Mouse (Mus musculus): ENCODE results near the gene Dnase1l3. TPM values are rescaled to one million over a fixed set of nuclear protein-coding genes. Genes with fewer than 3 reads are reported as not detected.
A peak's percentile ranks its signal among the peaks of the same experiment; 100 is the strongest.

Dnase1l3 gene
- polyA plus RNA-seq, 1 experiment from 2014 or later, result 2.5 TPM

- Histone ChIP-seq H3K36me3 (ENCODE audit: control insufficient read depth, insufficient read depth) (peaks cover 46% of the 10 kb centered on the region), H3K9ac (ENCODE audit: low read depth, low read length) (no peak overlapping the region), H3K9me3 (ENCODE audit: control insufficient read depth) (no peaks in the 10 kb centered on the region), H3K27me3 (replicated peaks; ENCODE audit: control insufficient read depth, insufficient read depth, low read length) (no peaks in the 10 kb centered on the region), H3K4me1 (replicated peaks; ENCODE audit: control insufficient read depth, insufficient read depth, low read length) (peaks cover 3% of the 10 kb centered on the region), H3K27ac (ENCODE audit: low read depth, low read length) (0 out of 2 replicates have a peak overlapping the region, but pooled peaks have one; percentile 89), H3K4me2 (replicated peaks; ENCODE audit: low read depth) (no peak overlapping the region), H3K4me3 (ENCODE audit: low read depth, low read length) (no peak overlapping the region)
- ATAC-seq, result no peak
- TF ChIP-seq CTCF (IDR thresholded peaks at IDR 0.05; ENCODE audit: low read depth), result no peak
- 88% methylated on average over 9 of the region's 9 CpGs for WGBS
These were observed 43.1 kb downstream of the Dnase1l3 start for GRCm38 (mm10) chr14:7951234-7951633.

DNA sequence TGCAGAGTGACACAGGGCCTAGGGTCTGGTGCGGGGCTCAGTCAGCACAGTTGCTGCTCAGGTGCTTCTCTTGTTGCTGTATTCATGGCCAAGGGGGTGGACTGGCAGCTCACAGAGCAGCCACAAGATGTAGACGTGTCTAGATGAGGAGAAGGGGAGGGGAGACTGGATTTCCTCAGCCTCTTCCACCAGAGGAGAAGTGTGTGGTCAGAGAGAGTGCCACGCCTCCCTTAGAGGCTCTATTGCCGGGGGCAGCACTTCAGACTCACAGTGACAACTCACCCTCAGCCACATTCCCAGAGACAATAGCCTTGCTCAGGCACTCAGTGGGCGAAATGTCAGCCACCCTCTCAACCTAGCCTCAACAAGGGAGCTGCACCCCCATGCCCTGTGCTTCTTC, 49.1 kb downstream of the Dnase1l3 start:
- no peak overlapping the region for H3K9ac ChIP-seq (ENCODE audit: low read depth, low read length)
- no peaks in the 10 kb centered on the region for H3K9me3 ChIP-seq (ENCODE audit: control insufficient read depth)
- H3K4me2 ChIP-seq (replicated peaks; ENCODE audit: low read depth), result no peak overlapping the region
- H3K36me3 ChIP-seq (ENCODE audit: control insufficient read depth, insufficient read depth), result peaks cover 64% of the 10 kb centered on the region
- ATAC-seq, result no peak
- 76% methylated on average over 5 of the region's 5 CpGs for WGBS
- TF ChIP-seq CTCF (IDR thresholded peaks at IDR 0.05; ENCODE audit: low read depth), result no peak
- no peak overlapping the region for H3K4me3 ChIP-seq (ENCODE audit: low read depth, low read length)
- no peaks in the 10 kb centered on the region for H3K27me3 ChIP-seq (replicated peaks; ENCODE audit: control insufficient read depth, insufficient read depth, low read length)
- no peak overlapping the region; the same call in 1 of the 2 replicates for H3K27ac ChIP-seq (ENCODE audit: low read depth, low read length)
- H3K4me1 ChIP-seq (replicated peaks; ENCODE audit: control insufficient read depth, insufficient read depth, low read length), result peaks cover 8% of the 10 kb centered on the region; the same call in 1 of the 2 replicates

GRCm38 (mm10) chr14:7944349-7945039, 49.9 kb downstream of the Dnase1l3 start:
- no peak overlapping the region for H3K27ac ChIP-seq (ENCODE audit: low read depth, low read length)
- no peak overlapping the region for H3K4me3 ChIP-seq (ENCODE audit: low read depth, low read length)
- no peak for ATAC-seq
- WGBS, result 54% methylated on average over 8 of the region's 8 CpGs
- peaks cover 8% of the 10 kb centered on the region; the same call in 1 of the 2 replicates for H3K4me1 ChIP-seq (replicated peaks; ENCODE audit: control insufficient read depth, insufficient read depth, low read length)
- no peak overlapping the region for H3K9ac ChIP-seq (ENCODE audit: low read depth, low read length)
- H3K27me3 ChIP-seq (replicated peaks; ENCODE audit: control insufficient read depth, insufficient read depth, low read length), result no peaks in the 10 kb centered on the region
- peaks cover 64% of the 10 kb centered on the region for H3K36me3 ChIP-seq (ENCODE audit: control insufficient read depth, insufficient read depth)
- no peak overlapping the region for H3K4me2 ChIP-seq (replicated peaks; ENCODE audit: low read depth)
- H3K9me3 ChIP-seq (ENCODE audit: control insufficient read depth), result no peaks in the 10 kb centered on the region
- peak; percentile 52 for TF ChIP-seq CTCF (IDR thresholded peaks at IDR 0.05; ENCODE audit: low read depth)

- Histone ChIP-seq H3K27me3 (replicated peaks; ENCODE audit: control insufficient read depth, insufficient read depth, low read length) (no peaks in the 10 kb centered on the region), H3K36me3 (ENCODE audit: control insufficient read depth, insufficient read depth) (peaks cover 60% of the 10 kb centered on the region), H3K4me2 (replicated peaks; ENCODE audit: low read depth) (no peak overlapping the region), H3K9me3 (ENCODE audit: control insufficient read depth) (no peaks in the 10 kb centered on the region), H3K4me3 (ENCODE audit: low read depth, low read length) (no peak overlapping the region), H3K4me1 (replicated peaks; ENCODE audit: control insufficient read depth, insufficient read depth, low read length) (peaks cover 8% of the 10 kb centered on the region; the same call in 1 of the 2 replicates), H3K9ac (ENCODE audit: low read depth, low read length) (no peak overlapping the region), H3K27ac (ENCODE audit: low read depth, low read length) (no peak overlapping the region; the same call in 1 of the 2 replicates)
- no peak for ATAC-seq
- WGBS, result 70% methylated on average over 3 of the region's 3 CpGs
- no peak for TF ChIP-seq CTCF (IDR thresholded peaks at IDR 0.05; ENCODE audit: low read depth)
These were observed 50.6 kb downstream of the Dnase1l3 start for GRCm38 (mm10) chr14:7943801-7944135.

GRCm38 (mm10) chr14:7943101-7943800, 51.1 kb downstream of the Dnase1l3 start:
- no peak for TF ChIP-seq CTCF (IDR thresholded peaks at IDR 0.05; ENCODE audit: low read depth)
- H3K4me1 ChIP-seq (replicated peaks; ENCODE audit: control insufficient read depth, insufficient read depth, low read length), result peaks cover 8% of the 10 kb centered on the region; the same call in 1 of the 2 replicates
- peak; percentile 46; the same call in 1 of the 2 replicates for ATAC-seq
- H3K27me3 ChIP-seq (replicated peaks; ENCODE audit: control insufficient read depth, insufficient read depth, low read length), result no peaks in the 10 kb centered on the region
- no peak overlapping the region for H3K9ac ChIP-seq (ENCODE audit: low read depth, low read length)
- no peak overlapping the region for H3K4me2 ChIP-seq (replicated peaks; ENCODE audit: low read depth)
- no peak overlapping the region; the same call in 1 of the 2 replicates for H3K27ac ChIP-seq (ENCODE audit: low read depth, low read length)
- no peak overlapping the region for H3K4me3 ChIP-seq (ENCODE audit: low read depth, low read length)
- H3K9me3 ChIP-seq (ENCODE audit: control insufficient read depth), result no peaks in the 10 kb centered on the region
- H3K36me3 ChIP-seq (ENCODE audit: control insufficient read depth, insufficient read depth), result peaks cover 55% of the 10 kb centered on the region
- 55% methylated on average over 7 of the region's 7 CpGs for WGBS

- peaks cover 51% of the 10 kb centered on the region for H3K36me3 ChIP-seq (ENCODE audit: control insufficient read depth, insufficient read depth)
- H3K4me3 ChIP-seq (ENCODE audit: low read depth, low read length), result no peak overlapping the region
- no peak overlapping the region for H3K9ac ChIP-seq (ENCODE audit: low read depth, low read length)
- TF ChIP-seq CTCF (IDR thresholded peaks at IDR 0.05; ENCODE audit: low read depth), result no peak
- H3K4me1 ChIP-seq (replicated peaks; ENCODE audit: control insufficient read depth, insufficient read depth, low read length), result peaks cover 8% of the 10 kb centered on the region; the same call in 1 of the 2 replicates
- no peak for ATAC-seq
- H3K4me2 ChIP-seq (replicated peaks; ENCODE audit: low read depth), result no peak overlapping the region
- no peaks in the 10 kb centered on the region for H3K9me3 ChIP-seq (ENCODE audit: control insufficient read depth)
- H3K27me3 ChIP-seq (replicated peaks; ENCODE audit: control insufficient read depth, insufficient read depth, low read length), result no peaks in the 10 kb centered on the region
- whole genome bisulfite sequencing, result 82% methylated on average over 5 of the region's 5 CpGs
- no peak overlapping the region for H3K27ac ChIP-seq (ENCODE audit: low read depth, low read length)
These were observed 53.0 kb downstream of the Dnase1l3 start for GRCm38 (mm10) chr14:7941413-7941812.
